18 mouse cellular contexts compared by ENCODE assay signal in the genomic region with DNA sequence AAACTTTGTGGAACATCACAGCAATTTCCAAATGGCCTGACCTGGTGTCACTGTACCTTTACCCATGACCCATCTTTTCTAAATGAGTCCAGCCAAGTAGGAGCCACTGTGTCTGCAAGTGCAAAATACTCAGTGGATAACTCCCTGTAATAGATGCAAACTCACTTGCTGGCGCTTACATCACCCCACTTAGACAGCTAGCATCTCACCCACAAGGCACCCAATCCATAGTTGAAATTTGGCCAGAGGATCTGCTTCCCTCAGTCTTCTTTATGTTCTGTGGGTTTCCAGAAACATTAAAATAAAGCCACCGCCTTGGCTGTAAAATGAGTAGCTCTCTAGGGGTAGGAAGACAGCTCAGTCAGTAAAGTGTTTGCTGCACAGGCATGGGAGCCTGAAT.
"Had no signal": no experiment of that assay in that cellular context is flagged by ENCODE, and none has a peak within 500 bp of the region (broad histone marks: within the 10 kb centered on the region; RNA-seq: fewer than 3 reads in every experiment).

No protein-coding gene starts in this region.

- H3K27me3 ChIP-seq: kidney, embryonic 15.5 days; lung, embryonic 15.5 days; midbrain, embryonic 13.5 days had no signal

- H3K9me3 ChIP-seq: kidney, embryonic 15.5 days; lung, embryonic 15.5 days; megakaryocyte, embryonic 14.5 days; midbrain, embryonic 10.5 days; midbrain, embryonic 13.5 days had no signal

- H3K4me3 ChIP-seq: kidney, embryonic 15.5 days; lung, embryonic 15.5 days; megakaryocyte, embryonic 14.5 days; midbrain, embryonic 10.5 days; midbrain, embryonic 13.5 days had no signal

- H3K27ac ChIP-seq: kidney, embryonic 15.5 days; liver, embryonic 14.5 days; lung, embryonic 15.5 days; midbrain, embryonic 10.5 days; midbrain, embryonic 13.5 days; stomach, postnatal 0 days had no signal

- DNase-seq: kidney, adult 2 months; kidney, postnatal 10 days; kidney, postnatal 36 days; lung, adult 18-20 months; lung, postnatal 10 days; lung, postnatal 36 days; retina, postnatal 1 day; right cerebral cortex, postnatal 4 days; thymus, postnatal 25 days had no signal

- ATAC-seq: intestine, postnatal 0 days; midbrain, embryonic 13.5 days; midbrain, embryonic 16.5 days had no signal

- H3K4me1 ChIP-seq: kidney, embryonic 15.5 days; lung, embryonic 15.5 days; midbrain, embryonic 10.5 days; midbrain, embryonic 13.5 days had no signal

- H3K36me3 ChIP-seq: kidney, embryonic 15.5 days; lung, embryonic 15.5 days; midbrain, embryonic 10.5 days; midbrain, embryonic 13.5 days had no signal
